Mouse (Mus musculus): ENCODE data around the gene Irf9. TPM values are rescaled to one million over a fixed set of nuclear protein-coding genes. Genes with fewer than 3 reads are reported as not detected.

Irf9 gene
- polyA plus RNA-seq, 1 experiment from 2014 or later, result 11.6 TPM

GRCm38 (mm10) chr14:55604823-55605222 is 1.5 kb downstream of the Irf9 start:
- no peaks in the 10 kb centered on the region for H3K9me3 ChIP-seq (ENCODE audit: control insufficient read depth, low read length)
- H3K27ac ChIP-seq (ENCODE audit: low read length), result no peak overlapping the region
- 0 out of 2 replicates have a peak overlapping the region, but pooled peaks have one; percentile 17 for H3K4me2 ChIP-seq (ENCODE audit: low read depth, low read length)
- no peaks in the 10 kb centered on the region for H3K27me3 ChIP-seq (replicated peaks; ENCODE audit: control insufficient read depth, insufficient read depth, low read length)
- H3K4me1 ChIP-seq (ENCODE audit: control insufficient read depth, insufficient read depth, low read length), result peaks cover 8% of the 10 kb centered on the region; the same call in 1 of the 2 replicates
- 0 out of 2 replicates have a peak overlapping the region, but pooled peaks have one; percentile 0 for H3K4me3 ChIP-seq (ENCODE audit: low read length)
- peaks cover 21% of the 10 kb centered on the region for H3K36me3 ChIP-seq (ENCODE audit: control insufficient read depth, insufficient read depth, low read length)
- no peak overlapping the region for H3K9ac ChIP-seq (ENCODE audit: low read depth, low read length)
- 90% methylated on average over 11 of the region's 11 CpGs for WGBS
- ATAC-seq, result no peak

- Histone ChIP-seq H3K4me1 (ENCODE audit: control insufficient read depth, insufficient read depth, low read length) (peaks cover 8% of the 10 kb centered on the region; the same call in 1 of the 2 replicates), H3K27ac (ENCODE audit: low read length) (no peak overlapping the region)
- no peak for ATAC-seq
These were observed 2.5 kb downstream of the Irf9 start for GRCm38 (mm10) chr14:55605743-55606459.

GRCm38 (mm10) chr14:55608339-55608738 is 5.0 kb downstream of the Irf9 start:
- Histone ChIP-seq H3K27ac (ENCODE audit: low read length) (no peak overlapping the region), H3K36me3 (ENCODE audit: control insufficient read depth, insufficient read depth, low read length) (peaks cover 10% of the 10 kb centered on the region)

More at GRCm38 (mm10) chr14:55605743-55606459, 2.5 kb downstream of the Irf9 start:
- H3K9me3 ChIP-seq (ENCODE audit: control insufficient read depth, low read length), result no peaks in the 10 kb centered on the region
- H3K4me2 ChIP-seq (ENCODE audit: low read depth, low read length), result no peak overlapping the region
- H3K36me3 ChIP-seq (ENCODE audit: control insufficient read depth, insufficient read depth, low read length), result peaks cover 15% of the 10 kb centered on the region
- H3K9ac ChIP-seq (ENCODE audit: low read depth, low read length), result no peak overlapping the region
- no peaks in the 10 kb centered on the region for H3K27me3 ChIP-seq (replicated peaks; ENCODE audit: control insufficient read depth, insufficient read depth, low read length)
- H3K4me3 ChIP-seq (ENCODE audit: low read length), result no peak overlapping the region
- 94% methylated on average over 16 of the region's 16 CpGs for WGBS

GRCm38 (mm10) chr14:55613346-55613745 is 10.0 kb downstream of the Irf9 start:
- Histone ChIP-seq H3K4me3 (ENCODE audit: low read length) (no peak overlapping the region), H3K27me3 (replicated peaks; ENCODE audit: control insufficient read depth, insufficient read depth, low read length) (no peaks in the 10 kb centered on the region), H3K36me3 (ENCODE audit: control insufficient read depth, insufficient read depth, low read length) (peaks cover 5% of the 10 kb centered on the region; the same call in 1 of the 2 replicates), H3K4me2 (ENCODE audit: low read depth, low read length) (no peak overlapping the region), H3K9me3 (ENCODE audit: control insufficient read depth, low read length) (no peaks in the 10 kb centered on the region), H3K4me1 (ENCODE audit: control insufficient read depth, insufficient read depth, low read length) (peaks cover 3% of the 10 kb centered on the region; the same call in 1 of the 2 replicates), H3K9ac (ENCODE audit: low read depth, low read length) (no peak overlapping the region), H3K27ac (ENCODE audit: low read length) (no peak overlapping the region)
- ATAC-seq, result no peak
- 70% methylated on average over 6 of the region's 6 CpGs for WGBS

More at GRCm38 (mm10) chr14:55608339-55608738, 5.0 kb downstream of the Irf9 start:
- Histone ChIP-seq H3K9ac (ENCODE audit: low read depth, low read length) (no peak overlapping the region), H3K9me3 (ENCODE audit: control insufficient read depth, low read length) (no peaks in the 10 kb centered on the region), H3K4me3 (ENCODE audit: low read length) (no peak overlapping the region), H3K27me3 (replicated peaks; ENCODE audit: control insufficient read depth, insufficient read depth, low read length) (no peaks in the 10 kb centered on the region), H3K4me1 (ENCODE audit: control insufficient read depth, insufficient read depth, low read length) (peaks cover 8% of the 10 kb centered on the region; the same call in 1 of the 2 replicates), H3K4me2 (ENCODE audit: low read depth, low read length) (no peak overlapping the region)
- ATAC-seq, result no peak
- WGBS, result 96% methylated on average over 6 of the region's 6 CpGs

- no peak for ATAC-seq
- H3K9me3 ChIP-seq (ENCODE audit: control insufficient read depth, low read length), result no peaks in the 10 kb centered on the region
- 74% methylated on average over 7 of the region's 7 CpGs for WGBS
These were observed 11.3 kb downstream of the Irf9 start for GRCm38 (mm10) chr14:55614565-55615178.

GRCm38 (mm10) chr14:55615876-55616275 is 12.5 kb downstream of the Irf9 start:
- no peak overlapping the region for H3K9ac ChIP-seq (ENCODE audit: low read depth, low read length)
- no peaks in the 10 kb centered on the region for H3K9me3 ChIP-seq (ENCODE audit: control insufficient read depth, low read length)
- H3K27ac ChIP-seq (ENCODE audit: low read length), result no peak overlapping the region
- no peak overlapping the region for H3K4me3 ChIP-seq (ENCODE audit: low read length)
- peaks cover 9% of the 10 kb centered on the region; the same call in 1 of the 2 replicates for H3K4me1 ChIP-seq (ENCODE audit: control insufficient read depth, insufficient read depth, low read length)
- H3K36me3 ChIP-seq (ENCODE audit: control insufficient read depth, insufficient read depth, low read length), result no peaks in the 10 kb centered on the region
- no peak for ATAC-seq
- H3K27me3 ChIP-seq (replicated peaks; ENCODE audit: control insufficient read depth, insufficient read depth, low read length), result no peaks in the 10 kb centered on the region
- 35% methylated on average over 2 of the region's 2 CpGs for WGBS
- no peak overlapping the region for H3K4me2 ChIP-seq (ENCODE audit: low read depth, low read length)

More at GRCm38 (mm10) chr14:55614565-55615178, 11.3 kb downstream of the Irf9 start:
- no peak overlapping the region for H3K4me2 ChIP-seq (ENCODE audit: low read depth, low read length)
- no peak overlapping the region for H3K27ac ChIP-seq (ENCODE audit: low read length)
- no peaks in the 10 kb centered on the region for H3K27me3 ChIP-seq (replicated peaks; ENCODE audit: control insufficient read depth, insufficient read depth, low read length)
- no peak overlapping the region for H3K4me3 ChIP-seq (ENCODE audit: low read length)
- H3K4me1 ChIP-seq (ENCODE audit: control insufficient read depth, insufficient read depth, low read length), result peaks cover 9% of the 10 kb centered on the region; the same call in 1 of the 2 replicates
- no peak overlapping the region for H3K9ac ChIP-seq (ENCODE audit: low read depth, low read length)
- H3K36me3 ChIP-seq (ENCODE audit: control insufficient read depth, insufficient read depth, low read length), result no peaks in the 10 kb centered on the region

- no peaks in the 10 kb centered on the region for H3K36me3 ChIP-seq (ENCODE audit: control insufficient read depth, insufficient read depth, low read length)
- H3K9me3 ChIP-seq (ENCODE audit: control insufficient read depth, low read length), result no peaks in the 10 kb centered on the region
- H3K27me3 ChIP-seq (replicated peaks; ENCODE audit: control insufficient read depth, insufficient read depth, low read length), result no peaks in the 10 kb centered on the region
- H3K4me3 ChIP-seq (ENCODE audit: low read length), result no peak overlapping the region
- WGBS, result 86% methylated on average over 2 of the region's 2 CpGs
- H3K4me2 ChIP-seq (ENCODE audit: low read depth, low read length), result no peak overlapping the region
- ATAC-seq, result no peak
- no peak overlapping the region for H3K27ac ChIP-seq (ENCODE audit: low read length)
- H3K9ac ChIP-seq (ENCODE audit: low read depth, low read length), result no peak overlapping the region
- peaks cover 9% of the 10 kb centered on the region; the same call in 1 of the 2 replicates for H3K4me1 ChIP-seq (ENCODE audit: control insufficient read depth, insufficient read depth, low read length)
These were observed 13.5 kb downstream of the Irf9 start for GRCm38 (mm10) chr14:55616844-55617243.

GRCm38 (mm10) chr14:55617822-55618221 is 14.5 kb downstream of the Irf9 start, which contains the start of gene Rec8:
TSS of gene Rec8 (plus strand) at chr14:55618037.
- Histone ChIP-seq H3K9me3 (ENCODE audit: control insufficient read depth, low read length) (no peaks in the 10 kb centered on the region), H3K4me2 (ENCODE audit: low read depth, low read length) (peak within 1 kb of the TSS; percentile 49), H3K27ac (ENCODE audit: low read length) (no peak within 1 kb of the TSS), H3K27me3 (replicated peaks; ENCODE audit: control insufficient read depth, insufficient read depth, low read length) (no peaks in the 10 kb centered on the region), H3K4me3 (ENCODE audit: low read length) (peak within 1 kb of the TSS; percentile 37), H3K9ac (ENCODE audit: low read depth, low read length) (peak within 1 kb of the TSS; percentile 46; the same call in 1 of the 2 replicates), H3K36me3 (ENCODE audit: control insufficient read depth, insufficient read depth, low read length) (no peaks in the 10 kb centered on the region), H3K4me1 (ENCODE audit: control insufficient read depth, insufficient read depth, low read length) (peaks cover 9% of the 10 kb centered on the region; the same call in 1 of the 2 replicates)
- ATAC-seq, result peak; percentile 90
- 28% methylated on average over 21 of the region's 21 CpGs for WGBS

GRCm38 (mm10) chr14:55618486-55619195 is 15.3 kb downstream of the Irf9 start:
- Histone ChIP-seq H3K9me3 (ENCODE audit: control insufficient read depth, low read length) (no peaks in the 10 kb centered on the region), H3K4me2 (ENCODE audit: low read depth, low read length) (peak overlapping the region; percentile 49), H3K4me1 (ENCODE audit: control insufficient read depth, insufficient read depth, low read length) (peaks cover 9% of the 10 kb centered on the region; the same call in 1 of the 2 replicates), H3K36me3 (ENCODE audit: control insufficient read depth, insufficient read depth, low read length) (no peaks in the 10 kb centered on the region), H3K27ac (ENCODE audit: low read length) (no peak overlapping the region), H3K4me3 (ENCODE audit: low read length) (peak overlapping the region; percentile 37), H3K27me3 (replicated peaks; ENCODE audit: control insufficient read depth, insufficient read depth, low read length) (no peaks in the 10 kb centered on the region), H3K9ac (ENCODE audit: low read depth, low read length) (peak overlapping the region; percentile 46; the same call in 1 of the 2 replicates)
- WGBS, result 34% methylated on average over 22 of the region's 22 CpGs
- ATAC-seq, result no peak
